Mouse (Mus musculus) forebrain, embryonic 13.5 days (tissue): Measurements from ENCODE around the gene Ccp110. TPM values are rescaled to one million over a fixed set of nuclear protein-coding genes. Genes with fewer than 3 reads are reported as not detected.
A peak's percentile ranks its signal among the peaks of the same experiment; 100 is the strongest.

Experiments used
- ATAC-seq: fragments of 200-750 bp; cut with Nextera tagmentation; 2 replicates; pipeline ENCODE4 v1.8.0; 2017
- H3K27ac ChIP-seq: fragments of 300-500 bp; sonication (generic); 2 replicates; pipeline ENCODE4 v1.5.1; 2015; ENCODE audit warnings: inconsistent platforms, mild to moderate bottlenecking, moderate library complexity
- H3K27me3 ChIP-seq: fragments of 300-500 bp; sonication (generic); 2 replicates; pipeline ENCODE4 v1.6.1; 2015; ENCODE audit warnings: mild to moderate bottlenecking, inconsistent platforms
- H3K36me3 ChIP-seq: fragments of 300-500 bp; sonication (generic); 2 replicates; pipeline ENCODE4 v1.6.1; 2015; ENCODE audit warnings: mild to moderate bottlenecking, inconsistent platforms; ENCODE audit not compliant: poor library complexity, severe bottlenecking
- H3K4me1 ChIP-seq: fragments of 300-500 bp; sonication (generic); 2 replicates; pipeline ENCODE4 v1.6.1; 2015; ENCODE audit warnings: inconsistent platforms
- H3K4me2 ChIP-seq: fragments of 300-500 bp; sonication (generic); 2 replicates; pipeline ENCODE4 v1.6.1; 2015; ENCODE audit warnings: inconsistent platforms, mild to moderate bottlenecking, moderate library complexity
- H3K4me3 ChIP-seq: fragments of 300-500 bp; sonication (generic); 2 replicates; pipeline ENCODE4 v1.5.1; 2015; ENCODE audit warnings: mild to moderate bottlenecking, inconsistent platforms
- H3K9ac ChIP-seq: fragments of 300-500 bp; sonication (generic); 2 replicates; pipeline ENCODE4 v1.6.1; 2015; ENCODE audit warnings: mild to moderate bottlenecking, inconsistent platforms
- H3K9me3 ChIP-seq: fragments of 300-500 bp; sonication (generic); replicated peaks from 2 replicates; pipeline ENCODE4 v1.6.1; 2016; ENCODE audit warnings: inconsistent platforms
- WGBS: fragments of 180-500 bp; shearing (Covaris S2); methylation state at CpG from one replicate; pipeline ENCODE4 v1.1.7; 2015; 5-methylcytosine and 5-hydroxymethylcytosine counted together
- polyA plus RNA-seq: library from polyadenylated mRNA; unstranded; fragments of >200 nt; fragmentation: Nextera tagmentation; extraction: Ambion mirVana; gene quantifications from 2 replicates; pipeline ENCODE4 v1.2.1, GENCODE M21; 2015

Ccp110 gene
- polyA plus RNA-seq, 1 experiment from 2014 or later, result 33.0 TPM

DNA sequence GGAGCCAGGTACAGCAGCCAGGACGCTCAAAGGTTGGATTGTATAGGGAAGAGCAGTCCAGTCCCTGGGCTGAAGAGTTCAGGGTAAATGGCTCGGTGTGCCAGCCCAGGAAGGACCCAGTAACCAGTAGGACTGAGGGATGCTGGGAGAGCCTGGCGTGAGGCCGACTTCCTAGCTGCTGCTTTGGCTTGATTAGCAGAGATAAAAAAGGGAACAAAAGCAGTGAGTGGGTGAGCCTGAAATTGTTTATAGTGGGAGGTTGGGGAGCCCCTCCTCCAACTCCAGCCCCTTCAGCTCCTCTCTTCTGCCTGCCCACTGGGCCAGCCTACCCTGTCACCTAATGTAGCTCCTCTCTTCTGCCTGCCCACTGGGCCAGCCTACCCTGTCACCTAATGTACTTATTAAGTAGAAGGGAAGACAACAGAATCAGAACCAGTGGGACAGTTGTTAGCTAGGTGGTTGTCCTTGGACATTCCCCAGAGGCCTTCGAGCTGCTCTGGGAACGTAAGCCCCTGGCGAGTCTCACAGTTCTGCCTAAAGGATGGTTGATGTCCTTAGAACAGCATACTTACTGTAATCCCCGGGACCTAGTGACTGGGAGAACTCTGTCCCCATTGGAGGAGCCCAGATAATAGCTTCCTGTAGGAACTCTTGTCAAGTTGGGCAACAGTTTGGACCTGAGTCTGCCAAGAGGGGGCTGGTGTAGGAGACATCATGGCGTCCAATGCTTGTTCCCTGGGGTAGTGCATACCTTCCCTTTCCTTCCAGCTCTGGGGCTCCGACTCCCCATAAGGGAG, 65.4 kb downstream of the Ccp110 start:
- Histone ChIP-seq H3K4me3 (no peak overlapping the region), H3K27me3 (no peaks in the 10 kb centered on the region), H3K9me3 (no peaks in the 10 kb centered on the region), H3K4me2 (no peak overlapping the region), H3K4me1 (peaks cover 26% of the 10 kb centered on the region), H3K9ac (no peak overlapping the region), H3K36me3 (peaks cover 69% of the 10 kb centered on the region), H3K27ac (peak overlapping the region; percentile 79; the same call in 1 of the 2 replicates)
- no peak for ATAC-seq
- WGBS, result 87% methylated on average over 10 of the region's 10 CpGs

DNA sequence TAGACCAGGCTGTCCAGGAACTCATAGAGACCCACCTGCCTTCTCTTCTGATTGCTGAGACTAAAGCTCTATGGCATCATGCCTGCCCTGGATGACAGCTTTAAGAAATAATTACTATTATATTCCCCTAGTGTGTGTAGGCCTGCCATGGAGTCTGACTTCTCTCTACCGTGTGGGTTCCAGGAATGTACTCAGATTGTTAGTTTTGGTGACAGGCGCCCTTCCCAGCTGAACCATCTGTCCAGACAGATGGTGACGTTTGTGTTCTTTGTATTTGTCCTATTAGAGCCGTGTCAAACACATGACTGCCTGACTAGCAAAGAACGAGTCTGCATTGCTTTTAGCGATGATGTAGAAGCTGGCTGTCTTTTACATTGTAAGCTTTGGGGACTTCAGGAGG, 66.2 kb downstream of the Ccp110 start:
- Histone ChIP-seq H3K36me3 (peaks cover 72% of the 10 kb centered on the region), H3K4me1 (peaks cover 26% of the 10 kb centered on the region), H3K9ac (no peak overlapping the region), H3K4me2 (no peak overlapping the region), H3K27ac (peak overlapping the region; percentile 79), H3K4me3 (no peak overlapping the region), H3K27me3 (no peaks in the 10 kb centered on the region), H3K9me3 (no peaks in the 10 kb centered on the region)
- WGBS, result 54% methylated on average over 6 of the region's 6 CpGs
- peak; percentile 83 for ATAC-seq

DNA sequence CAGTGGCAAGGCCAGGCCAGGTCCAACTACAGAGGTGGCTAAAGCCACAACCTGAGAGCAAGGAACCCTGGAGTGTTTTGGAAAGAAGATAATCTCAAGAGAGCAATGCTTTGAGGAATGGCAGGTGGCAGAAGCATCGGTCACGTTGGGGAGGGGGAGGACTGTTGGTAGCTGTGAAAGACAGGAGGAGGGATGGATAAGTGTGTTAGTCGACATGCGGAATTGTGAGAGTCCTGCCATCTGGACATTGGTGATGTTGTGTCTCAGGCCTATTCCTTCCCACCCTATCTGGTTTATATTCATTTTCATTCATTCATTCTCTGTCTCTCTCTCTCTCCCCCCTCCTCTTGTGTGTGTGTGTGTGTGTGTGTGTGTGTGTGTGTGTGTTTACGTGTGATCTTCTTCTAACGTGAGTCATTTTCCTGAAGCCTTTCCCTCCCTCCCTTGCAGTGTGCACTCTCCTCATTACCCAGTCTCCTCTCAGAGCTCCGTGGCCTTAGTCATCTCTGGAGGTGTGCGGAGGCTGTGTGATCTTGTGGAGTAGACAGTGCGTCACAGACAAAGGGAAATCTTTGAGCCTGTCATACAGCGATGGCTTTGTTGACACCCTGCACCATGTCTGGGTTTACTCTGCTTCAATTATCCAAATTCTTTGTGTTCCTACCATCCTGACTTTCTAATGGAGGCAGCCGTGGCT, 71.1 kb downstream of the Ccp110 start:
- peaks cover 57% of the 10 kb centered on the region for H3K36me3 ChIP-seq

DNA sequence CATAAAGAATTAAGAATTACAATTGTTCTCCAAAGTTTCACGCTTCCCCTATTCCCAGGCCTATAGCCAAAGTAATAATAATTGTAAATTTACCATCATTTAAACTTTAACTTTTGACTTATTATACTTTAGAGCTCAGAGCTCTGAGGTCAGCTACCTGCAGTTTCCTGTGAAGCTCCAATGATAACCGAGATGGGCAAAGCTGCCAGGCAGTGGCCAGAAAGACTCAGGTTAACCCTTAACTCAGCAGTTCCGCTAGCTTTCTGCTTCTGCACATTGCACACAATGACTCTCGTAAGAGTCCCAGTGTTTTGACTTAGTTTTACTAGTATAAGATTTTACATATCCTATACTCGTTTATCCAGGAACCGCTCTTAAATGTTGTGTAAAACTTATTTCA, 73.7 kb downstream of the Ccp110 start:
- Histone ChIP-seq H3K9me3 (no peaks in the 10 kb centered on the region), H3K4me2 (no peak overlapping the region), H3K27ac (no peak overlapping the region), H3K4me3 (no peak overlapping the region), H3K9ac (no peak overlapping the region), H3K4me1 (no peaks in the 10 kb centered on the region), H3K36me3 (peaks cover 45% of the 10 kb centered on the region), H3K27me3 (no peaks in the 10 kb centered on the region)
- no peak for ATAC-seq
- 81% methylated on average over 6 of the region's 6 CpGs for WGBS

More for the DNA sequence above, 71.1 kb downstream of the Ccp110 start:
- no peaks in the 10 kb centered on the region for H3K9me3 ChIP-seq
- peak overlapping the region; percentile 31; the same call in 1 of the 2 replicates for H3K27ac ChIP-seq
- H3K4me1 ChIP-seq, result peaks cover 7% of the 10 kb centered on the region; the same call in 1 of the 2 replicates
- WGBS, result 80% methylated on average over 11 of the region's 11 CpGs
- H3K9ac ChIP-seq, result no peak overlapping the region
- H3K4me3 ChIP-seq, result no peak overlapping the region
- no peak overlapping the region for H3K4me2 ChIP-seq
- no peaks in the 10 kb centered on the region for H3K27me3 ChIP-seq
- ATAC-seq, result 0 out of 2 replicates have a peak, but pooled peaks have one; percentile 28

Other genes starting within 250 kb of the Ccp110 start
- gene Itpripl2, start 220.6 kb upstream of the Ccp110 start, polyA plus RNA-seq, result 0.67 and 0.74 TPM in 2 replicates
- 109 and 119 TPM in 2 replicates for gene Coq7, start 179.2 kb upstream of the Ccp110 start, polyA plus RNA-seq
- 8.4 and 8.8 TPM in 2 replicates for gene Tmc7, start 127.8 kb upstream of the Ccp110 start, polyA plus RNA-seq
- 0.28 and 0.37 TPM in 2 replicates for gene Tmc5, start 115.3 kb upstream of the Ccp110 start, polyA plus RNA-seq
- 126 and 131 TPM in 2 replicates for gene Gde1, start 6.8 kb upstream of the Ccp110 start, polyA plus RNA-seq
- 78.8 and 84.2 TPM in 2 replicates for gene Vps35l, start 27.7 kb downstream of the Ccp110 start, polyA plus RNA-seq
- gene Iqck, start 143.2 kb downstream of the Ccp110 start, polyA plus RNA-seq, result 3.1 and 3.2 TPM in 2 replicates
- 123 and 133 TPM in 2 replicates for gene Knop1, start 143.7 kb downstream of the Ccp110 start, polyA plus RNA-seq